Mouse (Mus musculus): ENCODE results near the gene Igfals. TPM values are rescaled to one million over a fixed set of nuclear protein-coding genes. Genes with fewer than 3 reads are reported as not detected.

Igfals gene
- polyA plus RNA-seq, 2 experiments, result 0.08 to 0.10 TPM

DNA sequence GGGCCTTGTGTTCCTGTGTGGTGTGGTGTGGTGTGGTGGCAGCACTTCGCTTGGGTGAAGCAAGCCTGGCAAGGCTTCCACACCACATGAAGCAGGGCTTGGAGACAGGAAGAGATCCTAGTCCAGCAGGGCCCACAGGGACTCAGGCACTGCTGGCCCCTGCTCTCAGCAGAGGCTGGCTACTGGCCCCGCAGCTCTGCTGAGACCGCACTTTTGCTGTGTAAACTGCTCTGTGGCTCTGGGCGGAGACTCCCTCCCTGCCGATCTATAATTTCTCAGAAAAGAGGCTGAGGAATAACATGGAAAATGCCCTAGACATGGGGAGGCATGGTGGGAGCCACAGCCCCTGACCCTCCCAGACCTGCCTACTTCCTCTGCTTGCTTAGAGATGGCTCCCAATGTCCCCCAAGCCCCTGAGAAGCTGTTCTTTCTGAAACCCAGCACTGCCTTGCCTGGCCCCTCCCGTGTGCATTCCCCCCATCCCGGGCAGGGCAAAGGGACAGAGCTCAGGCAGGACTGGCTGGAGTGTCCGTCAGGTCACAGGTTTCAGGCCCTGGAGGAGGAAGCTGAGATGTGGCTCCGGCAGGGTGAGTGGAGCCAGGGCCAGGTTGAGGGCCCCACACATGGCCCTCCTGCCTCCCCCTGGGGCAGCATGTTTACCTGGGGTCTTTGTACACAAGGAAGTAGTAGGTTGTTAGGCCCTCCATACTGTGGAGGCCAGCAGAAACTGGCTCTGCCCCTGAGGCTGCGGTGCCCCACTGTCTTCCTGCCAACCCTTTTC is 11.7 kb downstream of the Igfals start:
- TF ChIP-seq POLR2A (IDR thresholded peaks at IDR 0.05; ENCODE audit: borderline replicate concordance, extremely low read depth, insufficient read depth, insufficient read length), result no peak
- no peaks in the 10 kb centered on the region for H3K4me1 ChIP-seq (ENCODE audit: control insufficient read depth, insufficient read depth, low read length)
- no peaks in the 10 kb centered on the region for H3K27me3 ChIP-seq (ENCODE audit: control insufficient read depth, insufficient read depth, low read length)
- ATAC-seq (ENCODE audit: low FRiP score, low read depth) (no peak), DNase-seq (ENCODE audit: low spot score) (no peak)
- no peak overlapping the region for H3K4me2 ChIP-seq (replicated peaks; ENCODE audit: low read depth, low read length, severe bottlenecking)
- H3K9ac ChIP-seq (ENCODE audit: low read depth, low read length, severe bottlenecking), result no peak overlapping the region
- H3K4me3 ChIP-seq (replicated peaks; ENCODE audit: low read length), result no peak overlapping the region
- peaks cover 1% of the 10 kb centered on the region; the same call in 1 of the 2 replicates for H3K36me3 ChIP-seq (ENCODE audit: control insufficient read depth, insufficient read depth, low read length)
- H3K9me3 ChIP-seq (ENCODE audit: control insufficient read depth, low read length), result no peaks in the 10 kb centered on the region
- 61% methylated on average over 10 of the region's 10 CpGs for WGBS
- H3K27ac ChIP-seq (replicated peaks; ENCODE audit: low read depth, low read length), result no peak overlapping the region

DNA sequence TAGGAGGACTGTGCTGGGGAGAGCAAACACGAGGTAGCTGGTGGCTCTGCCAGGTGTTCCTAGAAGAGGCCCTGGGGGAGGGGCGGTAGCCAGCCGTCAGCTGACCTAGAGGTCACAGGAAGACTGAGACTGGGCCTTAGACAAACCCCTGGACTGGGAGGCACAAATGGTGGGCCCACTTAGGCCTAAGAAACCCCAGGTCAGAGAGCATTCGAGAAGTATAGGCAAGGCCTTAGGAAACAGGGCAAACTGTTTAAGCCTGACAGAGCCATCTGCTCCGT is 12.3 kb downstream of the Igfals start:
- DNase-seq (ENCODE audit: low spot score) (no peak), ATAC-seq (ENCODE audit: low FRiP score, low read depth) (no peak; the same call in 1 of the 2 replicates)
- no peak overlapping the region for H3K4me2 ChIP-seq (replicated peaks; ENCODE audit: low read depth, low read length, severe bottlenecking)
- H3K36me3 ChIP-seq (ENCODE audit: control insufficient read depth, insufficient read depth, low read length), result peaks cover 7% of the 10 kb centered on the region; the same call in 1 of the 2 replicates
- 39% methylated on average over 5 of the region's 5 CpGs for whole genome bisulfite sequencing
- H3K9ac ChIP-seq (ENCODE audit: low read depth, low read length, severe bottlenecking), result 0 out of 2 replicates have a peak overlapping the region, but pooled peaks have one; percentile 16
- H3K4me1 ChIP-seq (ENCODE audit: control insufficient read depth, insufficient read depth, low read length), result no peaks in the 10 kb centered on the region
- no peak for TF ChIP-seq POLR2A (IDR thresholded peaks at IDR 0.05; ENCODE audit: borderline replicate concordance, extremely low read depth, insufficient read depth, insufficient read length)
- H3K27ac ChIP-seq (replicated peaks; ENCODE audit: low read depth, low read length), result no peak overlapping the region
- H3K4me3 ChIP-seq (replicated peaks; ENCODE audit: low read length), result no peak overlapping the region
- no peaks in the 10 kb centered on the region for H3K27me3 ChIP-seq (ENCODE audit: control insufficient read depth, insufficient read depth, low read length)
- H3K9me3 ChIP-seq (ENCODE audit: control insufficient read depth, low read length), result no peaks in the 10 kb centered on the region

DNA sequence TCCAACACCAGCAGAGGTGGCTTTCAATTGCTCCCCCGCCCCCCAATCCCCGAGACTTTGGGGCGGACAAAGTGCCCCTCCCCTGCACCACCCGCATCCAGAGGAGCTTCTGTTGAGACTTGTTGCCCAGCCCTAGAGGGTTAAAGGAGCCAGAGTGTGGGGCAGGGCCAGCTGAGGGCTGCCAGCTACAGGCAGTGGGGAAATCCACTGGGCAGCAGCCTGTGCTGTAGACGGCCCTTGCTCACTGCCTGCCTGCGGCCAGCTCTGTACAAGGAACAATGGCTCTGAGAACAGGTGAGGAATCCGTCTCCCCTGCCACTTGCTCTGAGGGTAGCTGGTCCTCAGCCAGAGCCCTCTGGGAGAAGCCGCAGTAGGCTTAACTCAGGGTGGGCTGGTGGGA is 12.7 kb downstream of the Igfals start:
- Histone ChIP-seq H3K4me3 (replicated peaks; ENCODE audit: low read length) (no peak overlapping the region), H3K36me3 (ENCODE audit: control insufficient read depth, insufficient read depth, low read length) (peaks cover 11% of the 10 kb centered on the region), H3K9ac (ENCODE audit: low read depth, low read length, severe bottlenecking) (0 out of 2 replicates have a peak overlapping the region, but pooled peaks have one; percentile 16), H3K9me3 (ENCODE audit: control insufficient read depth, low read length) (no peaks in the 10 kb centered on the region), H3K4me1 (ENCODE audit: control insufficient read depth, insufficient read depth, low read length) (no peaks in the 10 kb centered on the region), H3K27me3 (ENCODE audit: control insufficient read depth, insufficient read depth, low read length) (no peaks in the 10 kb centered on the region), H3K27ac (replicated peaks; ENCODE audit: low read depth, low read length) (no peak overlapping the region), H3K4me2 (replicated peaks; ENCODE audit: low read depth, low read length, severe bottlenecking) (no peak overlapping the region)
- WGBS, result 69% methylated on average over 8 of the region's 8 CpGs
- TF ChIP-seq POLR2A (IDR thresholded peaks at IDR 0.05; ENCODE audit: borderline replicate concordance, extremely low read depth, insufficient read depth, insufficient read length), result no peak
- ATAC-seq (ENCODE audit: low FRiP score, low read depth) (no peak), DNase-seq (ENCODE audit: low spot score) (no peak)

DNA sequence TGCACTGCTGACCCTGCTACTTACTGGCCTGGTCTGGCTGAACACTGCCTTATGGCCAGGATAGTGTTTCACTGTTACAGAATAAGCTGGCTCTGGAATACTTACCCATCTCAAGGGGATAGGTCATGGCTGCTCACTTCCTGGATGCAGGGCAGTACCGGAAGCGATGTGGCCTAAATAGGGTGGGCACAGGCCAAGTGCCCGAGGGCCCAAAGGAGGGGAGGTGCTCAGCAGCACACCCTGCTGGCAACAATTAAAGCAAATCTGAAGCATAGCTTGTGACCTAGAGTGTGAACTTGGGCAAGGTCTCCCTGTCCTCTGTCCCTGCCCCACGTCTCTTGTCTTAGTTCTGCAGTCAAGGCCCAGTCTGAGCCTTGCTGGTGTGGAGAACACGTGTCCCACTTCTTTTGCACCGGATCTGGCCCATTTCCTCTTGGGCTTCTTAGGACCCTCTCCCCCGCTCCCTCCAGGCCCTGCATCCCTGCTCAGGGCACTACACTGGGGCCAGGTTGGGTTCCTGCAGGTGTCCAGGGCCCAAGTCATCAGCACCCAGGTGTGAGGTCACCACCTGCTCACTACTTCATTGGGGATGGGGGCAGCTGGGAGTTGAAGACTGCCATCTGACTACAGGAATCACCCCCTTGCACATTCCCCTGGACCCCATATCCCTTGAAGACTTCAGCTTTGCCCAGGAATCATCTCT is 16.1 kb downstream of the Igfals start:
- Histone ChIP-seq H3K4me2 (replicated peaks; ENCODE audit: low read depth, low read length, severe bottlenecking) (no peak overlapping the region), H3K9me3 (ENCODE audit: control insufficient read depth, low read length) (no peaks in the 10 kb centered on the region), H3K36me3 (ENCODE audit: control insufficient read depth, insufficient read depth, low read length) (peaks cover 14% of the 10 kb centered on the region), H3K4me3 (replicated peaks; ENCODE audit: low read length) (no peak overlapping the region), H3K9ac (ENCODE audit: low read depth, low read length, severe bottlenecking) (no peak overlapping the region), H3K4me1 (ENCODE audit: control insufficient read depth, insufficient read depth, low read length) (peaks cover 5% of the 10 kb centered on the region; the same call in 1 of the 2 replicates), H3K27ac (replicated peaks; ENCODE audit: low read depth, low read length) (no peak overlapping the region), H3K27me3 (ENCODE audit: control insufficient read depth, insufficient read depth, low read length) (no peaks in the 10 kb centered on the region)
- DNase-seq (ENCODE audit: low spot score) (no peak), ATAC-seq (ENCODE audit: low FRiP score, low read depth) (no peak)
- TF ChIP-seq POLR2A (IDR thresholded peaks at IDR 0.05; ENCODE audit: borderline replicate concordance, extremely low read depth, insufficient read depth, insufficient read length), result no peak
- WGBS, result 42% methylated on average over 7 of the region's 7 CpGs

DNA sequence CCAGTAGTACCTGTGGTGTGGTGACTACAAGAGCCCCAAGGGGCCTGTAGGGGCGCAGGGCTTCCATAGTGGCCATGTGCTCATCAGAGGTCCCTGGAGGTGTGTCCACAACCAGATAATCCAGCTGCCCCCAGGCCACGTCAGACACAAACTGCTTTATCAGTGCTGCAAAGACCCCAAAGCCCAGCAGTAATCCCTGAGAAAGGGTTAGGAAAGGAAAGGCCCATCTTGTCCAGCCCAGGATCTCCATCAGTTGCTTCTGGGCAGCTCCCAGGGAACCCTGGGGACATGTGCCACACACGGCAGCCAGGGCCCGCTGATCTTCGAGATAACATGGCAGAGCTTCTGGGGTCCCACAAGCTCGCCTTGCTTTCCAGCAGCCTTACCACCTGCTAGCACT is 18.6 kb downstream of the Igfals start:
- no peaks in the 10 kb centered on the region for H3K9me3 ChIP-seq (ENCODE audit: control insufficient read depth, low read length)
- ATAC-seq (ENCODE audit: low FRiP score, low read depth) (no peak), DNase-seq (ENCODE audit: low spot score) (no peak)
- WGBS, result 87% methylated on average over 6 of the region's 6 CpGs
- no peak for TF ChIP-seq POLR2A (IDR thresholded peaks at IDR 0.05; ENCODE audit: borderline replicate concordance, extremely low read depth, insufficient read depth, insufficient read length)
- no peak overlapping the region for H3K9ac ChIP-seq (ENCODE audit: low read depth, low read length, severe bottlenecking)
- no peaks in the 10 kb centered on the region for H3K27me3 ChIP-seq (ENCODE audit: control insufficient read depth, insufficient read depth, low read length)
- H3K36me3 ChIP-seq (ENCODE audit: control insufficient read depth, insufficient read depth, low read length), result peaks cover 17% of the 10 kb centered on the region
- no peak overlapping the region for H3K27ac ChIP-seq (replicated peaks; ENCODE audit: low read depth, low read length)
- peaks cover 15% of the 10 kb centered on the region for H3K4me1 ChIP-seq (ENCODE audit: control insufficient read depth, insufficient read depth, low read length)
- no peak overlapping the region for H3K4me2 ChIP-seq (replicated peaks; ENCODE audit: low read depth, low read length, severe bottlenecking)
- H3K4me3 ChIP-seq (replicated peaks; ENCODE audit: low read length), result no peak overlapping the region
